Mouse (Mus musculus): ENCODE measurements at regions not wholly inside any gene's neighbourhood (a gene's known extent, or its start where the extent isn't known, plus 50 kb on each side); places are given as distances from the start of the nearest gene placed in this dataset.
"Not testable (repeated sequence)": the region's sequence is repeated elsewhere in the genome, so short reads cannot be mapped to it uniquely, and the experiment has no call there.

- no peak for DNase-seq (ENCODE audit: low read depth, low spot score)
These were observed 265.0 kb downstream of the Etnk1 start for GRCm38 (mm10) chr6:143431896-143432450.

- DNase-seq (ENCODE audit: low read depth, low spot score), result no peak
These were observed 270.6 kb downstream of the Etnk1 start for GRCm38 (mm10) chr6:143437367-143438271.

GRCm38 (mm10) chr6:143438272-143438591, 271.2 kb downstream of the Etnk1 start:
- peak; percentile 70 for DNase-seq (ENCODE audit: low read depth, low spot score)

- no peak for DNase-seq (ENCODE audit: low read depth, low spot score)
These were observed 272.5 kb downstream of the Etnk1 start for GRCm38 (mm10) chr6:143439484-143439883.

GRCm38 (mm10) chr6:143440237-143440950, 273.4 kb downstream of the Etnk1 start:
- no peak for DNase-seq (ENCODE audit: low read depth, low spot score)

- DNase-seq (ENCODE audit: low read depth, low spot score), result no peak
These were observed 275.3 kb downstream of the Etnk1 start for GRCm38 (mm10) chr6:143442361-143442760.

- no peak for DNase-seq (ENCODE audit: low read depth, low spot score)
These were observed 276.4 kb downstream of the Etnk1 start for GRCm38 (mm10) chr6:143443446-143443845.

- DNase-seq (ENCODE audit: low read depth, low spot score), result no peak
These were observed 277.8 kb downstream of the Etnk1 start for GRCm38 (mm10) chr6:143444782-143445181.

GRCm38 (mm10) chr6:143445834-143446552, 279.0 kb downstream of the Etnk1 start:
- no peak for DNase-seq (ENCODE audit: low read depth, low spot score)

GRCm38 (mm10) chr6:143447060-143447459, 280.0 kb downstream of the Etnk1 start:
- DNase-seq (ENCODE audit: low read depth, low spot score), result no peak

GRCm38 (mm10) chr6:143449071-143449470, 282.1 kb downstream of the Etnk1 start:
- DNase-seq (ENCODE audit: low read depth, low spot score), result no peak

- DNase-seq (ENCODE audit: low read depth, low spot score), result no peak
These were observed 284.8 kb downstream of the Etnk1 start for GRCm38 (mm10) chr6:143451869-143452268.

- no peak for DNase-seq (ENCODE audit: low read depth, low spot score)
These were observed 287.7 kb downstream of the Etnk1 start for GRCm38 (mm10) chr6:143454695-143455218.

- DNase-seq (ENCODE audit: low read depth, low spot score), result no peak
These were observed 298.0 kb downstream of the Etnk1 start for GRCm38 (mm10) chr6:143464907-143465537.

- DNase-seq (ENCODE audit: low read depth, low spot score), result not testable (repeated sequence)
These were observed 305.7 kb downstream of the Etnk1 start for GRCm38 (mm10) chr6:143472676-143473075.

- DNase-seq (ENCODE audit: low read depth, low spot score), result no peak
These were observed 307.4 kb downstream of the Etnk1 start for GRCm38 (mm10) chr6:143474396-143474795.

GRCm38 (mm10) chr6:143475296-143475695, 308.3 kb downstream of the Etnk1 start:
- DNase-seq (ENCODE audit: low read depth, low spot score), result no peak

- DNase-seq (ENCODE audit: low read depth, low spot score), result no peak
These were observed 310.4 kb downstream of the Etnk1 start for GRCm38 (mm10) chr6:143477396-143477795.

- DNase-seq (ENCODE audit: low read depth, low spot score), result no peak
These were observed 312.2 kb downstream of the Etnk1 start for GRCm38 (mm10) chr6:143479239-143479638.

GRCm38 (mm10) chr6:143479701-143480388, 312.8 kb downstream of the Etnk1 start:
- DNase-seq (ENCODE audit: low read depth, low spot score), result no peak

GRCm38 (mm10) chr6:143482272-143482671, 315.3 kb downstream of the Etnk1 start:
- no peak for DNase-seq (ENCODE audit: low read depth, low spot score)
